10 mouse cellular contexts compared by ENCODE assay signal in genomic region chr6:100558057-100558456, GRCm38 (mm10).
DNase-seq lines count a peak whose midpoint lies in the region; ATAC-seq and TF ChIP-seq lines count a peak whose summit lies in the region.
"Had no signal": no experiment of that assay in that cellular context is flagged by ENCODE, and none has a peak within 500 bp of the region (broad histone marks: within the 10 kb centered on the region; RNA-seq: fewer than 3 reads in every experiment).

No protein-coding gene starts in this region.

- no peak overlapping the region for H3K9ac ChIP-seq in forebrain, embryonic 13.5 days
- no peak overlapping the region for H3K9ac ChIP-seq in forebrain, embryonic 11.5 days (ENCODE audit: low read length)
- H3K9ac ChIP-seq in intestine, embryonic 15.5 days = no peak overlapping the region
- H3K9ac ChIP-seq: heart, embryonic 13.5 days; limb, embryonic 12.5 days had no signal

- no peak overlapping the region for H3K4me3 ChIP-seq in forebrain, embryonic 13.5 days
- no peak overlapping the region for H3K4me3 ChIP-seq in forebrain, embryonic 11.5 days (ENCODE audit: low read depth, low read length)
- H3K4me3 ChIP-seq in olfactory bulb, adult 2 months (ENCODE audit: insufficient read depth, low read depth, low read length) = no peak overlapping the region
- H3K4me3 ChIP-seq in intestine, embryonic 15.5 days (replicated peaks) = no peak overlapping the region
- no peak overlapping the region for H3K4me3 ChIP-seq in kidney, adult 2 months (ENCODE audit: insufficient read depth, low read depth, low read length)
- H3K4me3 ChIP-seq: heart, embryonic 13.5 days; limb, embryonic 12.5 days had no signal

- H3K9me3 ChIP-seq in forebrain, embryonic 13.5 days (replicated peaks) = no peaks in the 10 kb centered on the region
- H3K9me3 ChIP-seq in forebrain, embryonic 11.5 days (ENCODE audit: control insufficient read depth, low read length) = no peaks in the 10 kb centered on the region
- H3K9me3 ChIP-seq in intestine, embryonic 15.5 days = no peaks in the 10 kb centered on the region
- H3K9me3 ChIP-seq: heart, embryonic 13.5 days; limb, embryonic 12.5 days had no signal

- no peak for DNase-seq in forebrain, embryonic 11.5 days (ENCODE audit: low spot score)
- peak; percentile 96 for DNase-seq in brain, adult 2 months (ENCODE audit: low read depth, low spot score)
- DNase-seq in layer of hippocampus, adult 18-20 months (ENCODE audit: low spot score in 2 of 2) = peak; percentile 75 to 87
- no peak for DNase-seq in kidney, adult 2 months
- no peak for DNase-seq in kidney, adult 9 months

- no peak for TF ChIP-seq CTCF in olfactory bulb, adult 2 months (IDR thresholded peaks at IDR 0.05; ENCODE audit: insufficient read depth, low read depth, low read length)
- no peak for TF ChIP-seq CTCF in kidney, adult 2 months (conservative IDR thresholded peaks at IDR 0.05; ENCODE audit: insufficient read depth, insufficient read length, low read depth, low read length)

- peak; percentile 28; the same call in 1 of the 2 replicates for ATAC-seq in forebrain, embryonic 13.5 days
- no peak for ATAC-seq in forebrain, embryonic 11.5 days (replicated peaks; ENCODE audit: low FRiP score)
- no peak for ATAC-seq in intestine, embryonic 15.5 days

- no peak overlapping the region for H3K4me2 ChIP-seq in forebrain, embryonic 13.5 days
- no peak overlapping the region for H3K4me2 ChIP-seq in forebrain, embryonic 11.5 days (ENCODE audit: low read depth, low read length, severe bottlenecking)
- H3K4me2 ChIP-seq in intestine, embryonic 15.5 days (replicated peaks) = no peak overlapping the region
- H3K4me2 ChIP-seq: heart, embryonic 13.5 days; limb, embryonic 12.5 days had no signal

- no peaks in the 10 kb centered on the region for H3K36me3 ChIP-seq in forebrain, embryonic 13.5 days (ENCODE audit: poor library complexity, severe bottlenecking)
- no peaks in the 10 kb centered on the region for H3K36me3 ChIP-seq in forebrain, embryonic 11.5 days (ENCODE audit: control insufficient read depth, insufficient read depth, low read length)
- H3K36me3 ChIP-seq in intestine, embryonic 15.5 days = no peaks in the 10 kb centered on the region
- no peaks in the 10 kb centered on the region for H3K36me3 ChIP-seq in kidney, adult 2 months (ENCODE audit: control insufficient read depth, insufficient read depth, low read length)
- H3K36me3 ChIP-seq: heart, embryonic 13.5 days; limb, embryonic 12.5 days had no signal

- H3K4me1 ChIP-seq in forebrain, embryonic 13.5 days = peaks cover 15% of the 10 kb centered on the region
- peaks cover 2% of the 10 kb centered on the region; the same call in 1 of the 2 replicates for H3K4me1 ChIP-seq in forebrain, embryonic 11.5 days (replicated peaks; ENCODE audit: control insufficient read depth, insufficient read depth, low read length)
- peaks cover 23% of the 10 kb centered on the region for H3K4me1 ChIP-seq in olfactory bulb, adult 2 months (ENCODE audit: control insufficient read depth, insufficient read depth, low read length)
- H3K4me1 ChIP-seq in intestine, embryonic 15.5 days (replicated peaks) = peaks cover 5% of the 10 kb centered on the region
- no peaks in the 10 kb centered on the region for H3K4me1 ChIP-seq in kidney, adult 2 months (ENCODE audit: control insufficient read depth, insufficient read depth, low read length)

- H3K27me3 ChIP-seq in forebrain, embryonic 13.5 days = peaks cover 16% of the 10 kb centered on the region; the same call in 1 of the 2 replicates
- H3K27me3 ChIP-seq in forebrain, embryonic 11.5 days (ENCODE audit: control insufficient read depth, insufficient read depth, low read length) = 0 out of 2 replicates have a peak, but pooled peaks cover 2% of the 10 kb centered on the region
- H3K27me3 ChIP-seq in intestine, embryonic 15.5 days (replicated peaks) = peaks cover 7% of the 10 kb centered on the region; the same call in 1 of the 2 replicates
- H3K27me3 ChIP-seq in kidney, adult 2 months (replicated peaks; ENCODE audit: control insufficient read depth, insufficient read depth, low read length) = no peaks in the 10 kb centered on the region

- WGBS in forebrain, embryonic 13.5 days = 46% methylated on average over 8 of the region's 8 CpGs
- WGBS in forebrain, embryonic 11.5 days = 63% methylated on average over 8 of the region's 8 CpGs
- WGBS in olfactory bulb, adult 2 months = 16% methylated on average over 8 of the region's 8 CpGs
- WGBS in intestine, embryonic 15.5 days = 56% methylated on average over 8 of the region's 8 CpGs
- WGBS in kidney, adult 2 months = 48% methylated on average over 8 of the region's 8 CpGs

- no peak for TF ChIP-seq POLR2A in olfactory bulb, adult 2 months (IDR thresholded peaks at IDR 0.05; ENCODE audit: insufficient read depth, low read depth, low read length)
- no peak for TF ChIP-seq POLR2A in kidney, adult 2 months (IDR thresholded peaks at IDR 0.05; ENCODE audit: low read depth, low read length)

- peak overlapping the region; percentile 54 for H3K27ac ChIP-seq in forebrain, embryonic 13.5 days
- no peak overlapping the region for H3K27ac ChIP-seq in forebrain, embryonic 11.5 days (ENCODE audit: low read depth, low read length)
- peak overlapping the region; percentile 70 for H3K27ac ChIP-seq in olfactory bulb, adult 2 months (ENCODE audit: insufficient read depth, low read depth, low read length)
- no peak overlapping the region for H3K27ac ChIP-seq in intestine, embryonic 15.5 days
- H3K27ac ChIP-seq in kidney, adult 2 months (ENCODE audit: insufficient read depth, low read depth, low read length) = no peak overlapping the region
- H3K27ac ChIP-seq: heart, embryonic 13.5 days; limb, embryonic 12.5 days had no signal

Comparison
In these comparisons a context has a peak if more than half of its experiments do, and no peak if none do; other contexts are left out.
1. H3K27ac ChIP-seq: peak in forebrain, embryonic 13.5 days (single experiment) and olfactory bulb, adult 2 months (single experiment); none in forebrain, embryonic 11.5 days (single experiment), intestine, embryonic 15.5 days (single experiment) and kidney, adult 2 months (single experiment).
2. DNase-seq: peak in brain, adult 2 months (single experiment) and layer of hippocampus, adult 18-20 months (2 of 2); none in forebrain, embryonic 11.5 days (single experiment), kidney, adult 2 months (single experiment) and kidney, adult 9 months (single experiment).